Mouse (Mus musculus) liver, embryonic 14.5 days (tissue): ENCODE measurements at regions not wholly inside any gene's neighbourhood (a gene's known extent, or its start where the extent isn't known, plus 50 kb on each side); places are given as distances from the start of the nearest gene placed in this dataset.

ENCODE experiments used
- CTCF ChIP-seq: IDR thresholded peaks from 2 replicates; pipeline ENCODE4 v1.5.1; 2016; ENCODE audit warnings: antibody characterized with exemption, low read depth, control low read depth
- EP300 ChIP-seq: IDR thresholded peaks from 2 replicates; pipeline ENCODE4 v1.6.1; 2016; ENCODE audit warnings: antibody characterized with exemption, low read depth

DNA sequence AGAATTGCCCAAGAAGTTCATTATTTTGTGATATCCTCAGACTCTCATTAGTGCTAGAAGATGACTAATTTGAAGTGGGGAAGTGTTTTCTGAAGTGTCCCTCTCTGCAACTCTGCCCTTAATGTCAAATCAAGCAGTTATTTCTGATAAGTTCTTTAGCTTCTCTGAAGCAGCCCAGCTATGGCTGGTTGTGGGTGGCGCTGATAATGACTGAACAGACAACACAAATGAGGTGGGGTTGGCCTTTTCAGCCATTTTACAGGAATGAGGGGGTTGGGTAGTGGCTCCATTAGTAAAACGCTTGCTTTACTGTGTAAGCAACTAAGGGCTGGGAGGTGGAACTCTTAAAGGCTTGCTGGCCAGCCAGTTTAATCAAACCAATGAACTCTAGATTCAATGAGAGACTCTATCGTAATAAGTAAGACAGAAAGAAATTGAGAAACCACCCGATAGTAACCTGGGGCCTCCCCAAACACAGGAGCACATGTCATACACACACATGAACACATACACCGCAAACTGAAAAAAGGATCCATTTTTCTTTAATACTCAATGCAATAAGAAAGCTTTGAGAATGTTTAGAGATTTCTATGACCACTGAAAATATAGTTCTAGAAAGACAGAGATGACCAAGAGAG lies 1268.3 kb upstream of the A1bg start:
- no peak for TF ChIP-seq CTCF
- peak; percentile 84 for TF ChIP-seq EP300
